Mouse (Mus musculus) lung, embryonic 16.5 days (tissue): ENCODE measurements at regions not wholly inside any gene's neighbourhood (a gene's known extent, or its start where the extent isn't known, plus 50 kb on each side); places are given as distances from the start of the nearest gene placed in this dataset.
A peak's percentile ranks its signal among the peaks of the same experiment; 100 is the strongest.
"Not testable (repeated sequence)": the region's sequence is repeated elsewhere in the genome, so short reads cannot be mapped to it uniquely, and the experiment has no call there.

Experiments used
- ATAC-seq: fragments of 200-750 bp; cut with Nextera tagmentation; 2 replicates; pipeline ENCODE4 v1.8.0; 2017; ENCODE audit warnings: low read depth, mild to moderate bottlenecking, moderate library complexity
- H3K27ac ChIP-seq: fragments of 300-500 bp; sonication (generic); 2 replicates; pipeline ENCODE4 v1.5.1; 2014; ENCODE audit warnings: mild to moderate bottlenecking, control low read depth, low read length
- H3K27me3 ChIP-seq: fragments of 300-500 bp; sonication (generic); 2 replicates; pipeline ENCODE4 v1.6.1; 2014; ENCODE audit warnings: low read depth, low read length, mixed read lengths; ENCODE audit not compliant: control insufficient read depth, insufficient read depth
- H3K36me3 ChIP-seq: fragments of 300-500 bp; sonication (generic); 2 replicates; pipeline ENCODE4 v1.6.1; 2014; ENCODE audit warnings: low read length; ENCODE audit not compliant: control insufficient read depth, insufficient read depth
- H3K4me1 ChIP-seq: fragments of 300-500 bp; sonication (generic); replicated peaks from 2 replicates; pipeline ENCODE4 v1.6.1; 2014; ENCODE audit warnings: low read length, mixed read lengths; ENCODE audit not compliant: control insufficient read depth, insufficient read depth
- H3K4me2 ChIP-seq: fragments of 300-500 bp; sonication (generic); 2 replicates; pipeline ENCODE4 v1.6.1; 2014; ENCODE audit warnings: low read depth, low read length, control low read depth
- H3K4me3 ChIP-seq: fragments of 300-500 bp; sonication (generic); 2 replicates; pipeline ENCODE4 v1.5.1; 2014; ENCODE audit warnings: mild to moderate bottlenecking, low read length, control low read depth
- H3K9ac ChIP-seq: fragments of 300-500 bp; sonication (generic); 2 replicates; pipeline ENCODE4 v1.6.1; 2014; ENCODE audit warnings: low read length, control low read depth
- H3K9me3 ChIP-seq: fragments of 300-500 bp; sonication (generic); 2 replicates; pipeline ENCODE4 v1.6.1; 2016; ENCODE audit warnings: low read length; ENCODE audit not compliant: control insufficient read depth
- WGBS: fragments of 180-500 bp; shearing (Covaris S2); extraction: QIAGEN DNeasy Blood & Tissue Kit; methylation state at CpG from one replicate; pipeline ENCODE4 v1.1.7; 2014; 5-methylcytosine and 5-hydroxymethylcytosine counted together

- ATAC-seq: no peak
- H3K36me3 ChIP-seq: no peaks in the 10 kb centered on the region
- WGBS: 6% methylated on average over 20 of the region's 20 CpGs
- no peak overlapping the region for H3K9ac ChIP-seq
- no peak overlapping the region for H3K27ac ChIP-seq
- H3K4me1 ChIP-seq: peaks cover 3% of the 10 kb centered on the region
- H3K9me3 ChIP-seq: no peaks in the 10 kb centered on the region
- peak overlapping the region; percentile 18 for H3K4me3 ChIP-seq
- peak overlapping the region; percentile 42 for H3K4me2 ChIP-seq
- H3K27me3 ChIP-seq: no peaks in the 10 kb centered on the region; the same call in 1 of the 2 replicates
These were observed 55.8 kb upstream of the Jarid2 start for GRCm38 (mm10) chr13:44673337-44673966.

GRCm38 (mm10) chr13:44673967-44674357, 55.3 kb upstream of the Jarid2 start:
- ATAC-seq: no peak
- 11% methylated on average over 12 of the region's 12 CpGs for WGBS
- H3K9me3 ChIP-seq: no peaks in the 10 kb centered on the region
- H3K9ac ChIP-seq: no peak overlapping the region
- peak overlapping the region; percentile 18; the same call in 1 of the 2 replicates for H3K4me3 ChIP-seq
- peaks cover 3% of the 10 kb centered on the region for H3K4me1 ChIP-seq
- no peaks in the 10 kb centered on the region; the same call in 1 of the 2 replicates for H3K27me3 ChIP-seq
- peak overlapping the region; percentile 42 for H3K4me2 ChIP-seq
- no peak overlapping the region for H3K27ac ChIP-seq
- H3K36me3 ChIP-seq: no peaks in the 10 kb centered on the region

GRCm38 (mm10) chr13:44674926-44675650, 54.2 kb upstream of the Jarid2 start:
- 67% methylated on average over 8 of the region's 8 CpGs for WGBS
- ATAC-seq: no peak
- H3K4me3 ChIP-seq: no peak overlapping the region
- no peaks in the 10 kb centered on the region for H3K9me3 ChIP-seq
- peaks cover 3% of the 10 kb centered on the region for H3K4me1 ChIP-seq
- H3K36me3 ChIP-seq: no peaks in the 10 kb centered on the region
- no peaks in the 10 kb centered on the region; the same call in 1 of the 2 replicates for H3K27me3 ChIP-seq
- H3K9ac ChIP-seq: no peak overlapping the region
- H3K4me2 ChIP-seq: no peak overlapping the region
- no peak overlapping the region for H3K27ac ChIP-seq

- no peaks in the 10 kb centered on the region; the same call in 1 of the 2 replicates for H3K27me3 ChIP-seq
- no peak overlapping the region for H3K4me3 ChIP-seq
- ATAC-seq: no peak
- peaks cover 3% of the 10 kb centered on the region for H3K4me1 ChIP-seq
- no peak overlapping the region for H3K27ac ChIP-seq
- no peak overlapping the region for H3K4me2 ChIP-seq
- H3K9me3 ChIP-seq: no peaks in the 10 kb centered on the region
- 68% methylated on average over 6 of the region's 6 CpGs for WGBS
- H3K36me3 ChIP-seq: no peaks in the 10 kb centered on the region
- no peak overlapping the region for H3K9ac ChIP-seq
These were observed 53.2 kb upstream of the Jarid2 start for GRCm38 (mm10) chr13:44676041-44676440.

- Histone ChIP-seq H3K27ac (no peak overlapping the region), H3K9ac (no peak overlapping the region), H3K4me1 (peaks cover under 1% of the 10 kb centered on the region), H3K36me3 (no peaks in the 10 kb centered on the region), H3K4me2 (no peak overlapping the region), H3K4me3 (no peak overlapping the region), H3K9me3 (no peaks in the 10 kb centered on the region), H3K27me3 (no peaks in the 10 kb centered on the region; the same call in 1 of the 2 replicates)
- 68% methylated on average over 3 of the region's 3 CpGs for WGBS
- ATAC-seq: no peak
These were observed 51.2 kb upstream of the Jarid2 start for GRCm38 (mm10) chr13:44678121-44678520.

GRCm38 (mm10) chr13:44679457-44679856, 49.8 kb upstream of the Jarid2 start:
- H3K27ac ChIP-seq, H3K9me3 ChIP-seq, H3K27me3 ChIP-seq, ATAC-seq, H3K4me3 ChIP-seq, H3K4me1 ChIP-seq, H3K36me3 ChIP-seq, H3K9ac ChIP-seq, H3K4me2 ChIP-seq: not testable (repeated sequence)
- WGBS: 94% methylated on average over 6 of the region's 7 CpGs
